Mouse (Mus musculus): ENCODE measurements around the gene Usp4. TPM values are rescaled to one million over a fixed set of nuclear protein-coding genes. Genes with fewer than 3 reads are reported as not detected.

The Usp4 gene
- 152 TPM for polyA plus RNA-seq (2017; shearing (Covaris generic))

DNA sequence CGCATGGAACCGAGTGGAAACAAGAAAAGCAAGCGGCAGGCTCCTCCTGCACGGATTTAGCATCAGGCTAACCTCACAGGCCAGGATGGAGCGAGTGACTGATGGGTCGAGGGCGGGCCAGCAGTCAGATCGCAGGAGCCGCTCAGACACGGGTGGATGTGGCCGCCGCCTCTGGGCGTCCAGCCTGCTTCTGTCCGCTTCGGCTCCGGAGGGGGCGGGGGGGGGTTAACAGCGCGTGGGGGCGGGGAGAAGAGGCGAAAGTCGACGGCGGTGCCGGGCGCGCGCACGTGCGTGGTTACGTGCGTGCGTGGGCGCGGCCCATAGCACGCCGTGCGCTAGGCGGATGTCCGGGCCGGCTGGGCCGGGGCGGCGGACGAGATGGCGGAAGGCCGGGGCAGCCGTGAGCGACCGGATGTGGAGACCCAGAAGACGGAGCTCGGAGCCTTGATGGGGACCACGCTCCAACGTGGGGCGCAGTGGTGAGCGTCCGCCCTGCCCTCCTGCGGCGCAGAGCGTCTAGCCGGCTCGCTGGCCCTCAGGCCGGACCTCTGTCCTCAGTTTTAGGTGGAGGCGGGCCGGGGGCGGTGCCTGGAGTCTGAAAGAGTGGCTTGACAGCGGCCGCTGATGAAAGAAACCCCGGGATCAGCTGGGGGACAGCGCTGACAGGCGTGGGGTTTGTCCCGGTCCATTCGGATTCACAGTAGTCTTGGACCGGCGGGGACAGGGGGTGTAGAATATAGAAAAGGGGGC lies at the start of gene Usp4:
Gene Usp4, plus strand, starts transcription at position 314 of the 750 bp plus-strand sequence.

DNA sequence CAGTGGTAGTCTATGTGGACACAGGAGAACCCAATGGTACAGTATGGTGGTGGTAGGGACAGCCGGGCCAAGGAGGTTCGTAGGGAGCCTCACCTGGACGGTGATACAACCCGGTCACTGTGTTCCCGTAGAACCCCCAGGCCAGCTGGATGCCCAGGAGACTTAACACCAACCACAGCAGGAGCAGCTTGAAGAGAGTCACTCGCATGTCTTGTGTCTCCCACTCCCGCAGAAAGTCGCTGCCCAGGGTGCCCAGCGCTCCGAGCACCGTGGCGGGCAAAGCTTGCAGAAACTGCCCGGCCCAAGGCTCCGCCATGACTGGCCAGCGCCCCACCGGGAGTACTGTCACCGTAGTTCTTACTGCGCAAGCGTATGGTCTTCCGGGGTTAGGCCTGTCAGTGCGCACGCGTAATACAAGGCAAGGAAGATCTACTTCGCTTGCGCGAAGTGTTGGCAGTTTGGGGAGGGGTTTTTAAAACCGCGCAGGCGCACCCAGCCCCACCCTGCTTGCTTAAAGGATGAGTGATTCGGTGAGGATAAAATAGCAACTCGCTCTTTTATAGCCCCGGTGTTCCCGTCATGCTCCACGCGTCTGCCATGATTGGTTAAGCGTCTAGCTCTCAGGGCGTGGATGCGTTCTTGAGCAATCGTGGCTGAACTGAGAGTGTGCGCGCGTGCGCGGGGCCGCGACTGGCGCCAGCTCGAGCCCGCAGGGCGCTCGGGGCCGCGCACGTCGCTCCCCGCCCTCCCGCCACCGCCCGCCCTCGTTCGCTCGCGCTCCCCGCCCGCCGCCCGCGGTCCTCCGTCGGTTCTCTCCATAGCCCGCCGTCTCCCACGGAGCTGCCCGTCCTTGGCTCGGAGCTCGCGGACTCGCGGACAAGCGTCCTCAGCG lies 41.8 kb upstream of the Usp4 start, which contains the start of the genes Rhoa and Tcta:
Gene Rhoa, plus strand, starts transcription at position 501 of the 892 bp plus-strand sequence.
Gene Tcta, minus strand, starts transcription at position 532 of the 892 bp plus-strand sequence.

DNA sequence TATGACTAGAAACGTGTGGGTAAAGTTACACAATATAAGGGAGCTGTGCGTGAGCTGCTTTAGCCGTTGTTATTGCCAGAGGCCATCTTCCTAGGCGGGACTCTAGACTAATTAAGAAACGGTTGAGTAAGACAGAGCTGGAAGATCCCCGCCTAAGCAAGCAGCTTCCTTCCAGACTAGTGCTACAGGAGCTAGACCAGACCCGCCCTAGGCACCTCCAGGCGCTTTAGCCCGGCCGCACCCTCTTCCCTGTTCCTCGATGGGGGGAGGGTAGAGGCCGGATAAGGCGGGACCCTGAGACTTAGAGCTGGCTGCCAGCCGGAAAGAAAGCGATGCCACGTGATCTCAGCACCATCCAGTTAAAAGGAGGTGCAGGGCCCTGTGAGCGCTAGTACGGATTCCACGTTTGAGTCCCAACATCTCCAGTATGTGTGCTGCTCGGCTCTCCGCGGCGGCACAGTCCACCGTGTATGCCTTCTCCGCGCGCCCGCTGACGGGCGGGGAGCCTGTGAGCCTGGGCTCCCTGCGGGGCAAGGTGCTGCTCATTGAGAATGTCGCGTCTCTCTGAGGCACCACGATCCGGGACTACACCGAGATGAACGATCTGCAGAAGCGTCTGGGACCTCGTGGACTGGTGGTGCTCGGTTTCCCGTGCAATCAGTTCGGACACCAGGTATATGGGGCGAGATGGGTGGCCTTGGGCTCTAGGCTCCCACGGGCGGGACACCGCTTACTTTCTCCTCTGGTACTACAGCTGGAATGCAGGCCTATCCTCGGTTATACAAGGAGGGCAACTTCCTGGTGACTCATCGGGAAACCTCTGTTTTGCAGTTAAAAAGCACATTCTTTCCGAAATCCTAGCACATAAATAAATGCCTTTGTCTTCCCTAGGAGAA lies 8.5 kb upstream of the Usp4 start, which contains the start of gene Gpx1:
Gene Gpx1, plus strand, starts transcription at position 18 of the 896 bp plus-strand sequence.

DNA sequence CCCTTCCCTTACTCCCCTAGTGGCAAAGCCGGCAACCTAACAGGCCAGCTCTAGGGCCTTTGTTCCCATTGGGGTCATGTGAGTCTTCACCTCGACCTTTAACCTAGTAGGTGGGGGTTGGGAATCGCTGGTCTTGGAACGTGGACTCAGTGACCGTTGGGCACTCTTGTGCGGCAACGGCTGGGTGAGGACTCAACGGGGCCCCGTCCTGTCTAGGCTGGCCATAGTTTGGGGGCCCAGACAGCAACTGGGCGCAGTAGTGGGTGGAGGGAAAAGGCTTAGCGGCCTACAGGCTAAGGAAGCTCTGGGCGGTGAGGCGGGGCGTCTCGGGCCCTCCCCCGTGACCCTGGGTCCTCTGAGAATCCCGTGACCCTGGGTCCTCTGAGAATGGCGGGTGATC lies 45.0 kb downstream of the Usp4 start, which contains the start of gene 1700102P08Rik:
Gene 1700102P08Rik, plus strand, starts transcription at position 130 of the 400 bp plus-strand sequence.

DNA sequence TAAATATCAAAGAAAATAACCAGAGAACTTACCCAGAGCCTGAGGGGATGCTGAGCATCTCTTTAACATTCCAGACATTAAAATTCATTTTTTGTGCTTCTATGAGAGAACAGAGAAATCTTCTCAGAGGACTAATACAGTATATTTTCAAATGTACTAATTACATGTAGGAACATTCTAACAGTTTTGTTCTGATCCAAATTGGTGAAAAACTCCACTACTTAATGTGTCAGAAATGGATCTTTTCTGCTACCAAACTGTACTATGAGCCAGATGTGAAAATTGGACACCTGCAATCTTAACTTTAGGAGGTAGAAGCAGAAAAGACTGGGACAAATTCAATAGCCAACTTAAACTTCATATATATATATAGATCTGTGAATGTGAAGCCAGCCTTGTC lies 80.7 kb downstream of the Usp4 start, which contains the start of gene Ccdc36:
Gene Ccdc36, minus strand, starts transcription at position 101 of the 400 bp plus-strand sequence.

DNA sequence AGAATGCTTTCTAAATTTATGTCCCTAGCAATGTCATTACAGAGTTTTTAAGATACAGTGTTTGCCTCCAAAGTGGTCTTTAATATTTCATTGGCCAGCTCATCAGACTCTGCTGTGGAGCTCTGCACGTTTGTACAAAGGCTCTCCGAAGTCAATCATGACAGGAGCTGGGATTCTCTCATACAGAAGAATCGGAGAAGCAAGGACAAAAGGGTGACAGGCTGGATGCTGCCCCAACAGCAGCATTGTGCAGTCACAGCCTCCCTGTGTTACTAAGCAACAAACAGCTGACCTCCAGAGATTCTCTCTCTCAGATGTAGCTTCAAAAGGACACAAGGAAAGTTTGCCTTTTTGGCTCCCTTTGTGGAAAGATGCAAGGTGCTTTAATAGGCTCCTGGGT lies 88.5 kb downstream of the Usp4 start, which contains the start of gene BC048562:
Gene BC048562, plus strand, starts transcription at position 301 of the 400 bp plus-strand sequence.

Other genes starting within 250 kb of the Usp4 start
- gene Bsn, start 157.5 kb upstream of the Usp4 start, polyA plus RNA-seq (2017; shearing (Covaris generic)), result 0.60 TPM
- 5.1 TPM for gene Dag1, start 83.9 kb upstream of the Usp4 start, polyA plus RNA-seq (2017; shearing (Covaris generic))
- gene Nicn1, start 57.4 kb upstream of the Usp4 start, polyA plus RNA-seq (2017; shearing (Covaris generic)), result 2.9 TPM
- 0.35 TPM for gene Amt, start 51.0 kb upstream of the Usp4 start, polyA plus RNA-seq (2017; shearing (Covaris generic))
- gene Rhoa, start 41.7 kb upstream of the Usp4 start, polyA plus RNA-seq (2017; shearing (Covaris generic)), result 307 TPM
- 19.7 TPM for gene Tcta, start 41.7 kb upstream of the Usp4 start, polyA plus RNA-seq (2017; shearing (Covaris generic))
- gene Gpx1, start 8.9 kb upstream of the Usp4 start, polyA plus RNA-seq (2017; shearing (Covaris generic)), result 765 TPM
- 2.8 TPM for gene 1700102P08Rik, start 45.0 kb downstream of the Usp4 start, polyA plus RNA-seq (2017; shearing (Covaris generic))
- not detected for gene Ccdc36, start 80.6 kb downstream of the Usp4 start, polyA plus RNA-seq (2017; shearing (Covaris generic))
- not detected for gene BC048562, start 88.6 kb downstream of the Usp4 start, polyA plus RNA-seq (2017; shearing (Covaris generic))
- 51.6 TPM for gene Ccdc71, start 112.7 kb downstream of the Usp4 start, polyA plus RNA-seq (2017; shearing (Covaris generic))
- 3.6 TPM for gene Klhdc8b, start 113.7 kb downstream of the Usp4 start, polyA plus RNA-seq (2017; shearing (Covaris generic))
- 0.16 TPM for gene Lamb2, start 131.9 kb downstream of the Usp4 start, polyA plus RNA-seq (2017; shearing (Covaris generic))
- 138 TPM for gene Usp19, start 142.7 kb downstream of the Usp4 start, polyA plus RNA-seq (2017; shearing (Covaris generic))
- gene Qars, start 159.9 kb downstream of the Usp4 start, polyA plus RNA-seq (2017; shearing (Covaris generic)), result 129 TPM
- gene Qrich1, start 169.0 kb downstream of the Usp4 start, polyA plus RNA-seq (2017; shearing (Covaris generic)), result 144 TPM
- 122 TPM for gene Impdh2, start 212.4 kb downstream of the Usp4 start, polyA plus RNA-seq (2017; shearing (Covaris generic))
- gene Ndufaf3, start 219.6 kb downstream of the Usp4 start, polyA plus RNA-seq (2017; shearing (Covaris generic)), result 77.9 TPM
- gene Dalrd3, start 222.0 kb downstream of the Usp4 start, polyA plus RNA-seq (2017; shearing (Covaris generic)), result 131 TPM
- gene Wdr6, start 230.9 kb downstream of the Usp4 start, polyA plus RNA-seq (2017; shearing (Covaris generic)), result 90.3 TPM
- gene P4htm, start 249.8 kb downstream of the Usp4 start, polyA plus RNA-seq (2017; shearing (Covaris generic)), result 16.3 TPM